Mouse (Mus musculus): Measurements from ENCODE around the gene Ppfibp1. TPM values are rescaled to one million over a fixed set of nuclear protein-coding genes. Genes with fewer than 3 reads are reported as not detected.

The Ppfibp1 gene
- 11.0 and 14.7 TPM in 2 replicates for polyA plus RNA-seq (2021; fragmentation: Nextera tagmentation)
- long read RNA-seq, experiment 1, partial matches to known transcripts, result 19 of 26 reads
- long read RNA-seq, experiment 1, other reads (novel, unspliced or antisense), result 7 of 26 reads
- long read RNA-seq, experiment 2, full-length matches to known transcripts, result 23 of 77 reads
- long read RNA-seq, experiment 2, partial matches to known transcripts, result 16 of 77 reads
- long read RNA-seq, experiment 2, other reads (novel, unspliced or antisense), result 38 of 77 reads

GRCm38 (mm10) chr6:146887958-146888659 lies at the start of gene Ppfibp1:
Gene Ppfibp1 (plus strand): TSS chr6:146888487.

GRCm38 (mm10) chr6:146850050-146850449 lies 38.2 kb upstream of the Ppfibp1 start, which contains the start of gene Smco2:
Gene Smco2 (plus strand): TSS chr6:146850104.

GRCm38 (mm10) chr6:146954258-146954657 lies 66.0 kb downstream of the Ppfibp1 start, which contains the start of gene 1700034J05Rik:
Gene 1700034J05Rik (minus strand): TSS chr6:146954422.

GRCm38 (mm10) chr6:147032303-147032925 lies 144.1 kb downstream of the Ppfibp1 start, which contains the start of gene Rep15:
Gene Rep15 (plus strand): TSS chr6:147032584.

GRCm38 (mm10) chr6:147042291-147043290 lies 154.3 kb downstream of the Ppfibp1 start, which contains the start of gene Mrps35:
Gene Mrps35 (plus strand): TSS chr6:147042764.

Other genes with a start within 250 kb of the Ppfibp1 start
- gene Med21, start 245.9 kb upstream of the Ppfibp1 start, polyA plus RNA-seq (2021; fragmentation: Nextera tagmentation), result 73.1 and 82.9 TPM in 2 replicates
- 29.7 and 32.1 TPM in 2 replicates for gene Tm7sf3, start 245.7 kb upstream of the Ppfibp1 start, polyA plus RNA-seq (2021; fragmentation: Nextera tagmentation)
- gene Stk38l, start 163.5 kb upstream of the Ppfibp1 start, polyA plus RNA-seq (2021; fragmentation: Nextera tagmentation), result 7.8 and 9.9 TPM in 2 replicates
- gene Arntl2, start 92.4 kb upstream of the Ppfibp1 start, polyA plus RNA-seq (2021; fragmentation: Nextera tagmentation), result 0.87 and 1.9 TPM in 2 replicates
- not detected in 2 replicates for gene Smco2, start 38.4 kb upstream of the Ppfibp1 start, polyA plus RNA-seq (2021; fragmentation: Nextera tagmentation)
- not detected in 2 replicates for gene 1700034J05Rik, start 65.9 kb downstream of the Ppfibp1 start, polyA plus RNA-seq (2021; fragmentation: Nextera tagmentation)
- 0.98 and 1.2 TPM in 2 replicates for gene Rep15, start 144.1 kb downstream of the Ppfibp1 start, polyA plus RNA-seq (2021; fragmentation: Nextera tagmentation)
- gene Mrps35, start 154.3 kb downstream of the Ppfibp1 start, polyA plus RNA-seq (2021; fragmentation: Nextera tagmentation), result 116 and 123 TPM in 2 replicates
- gene Mansc4, start 198.5 kb downstream of the Ppfibp1 start, polyA plus RNA-seq (2021; fragmentation: Nextera tagmentation), result 0.54 and 2.7 TPM in 2 replicates
- 6.7 and 7.4 TPM in 2 replicates for gene Klhl42, start 202.9 kb downstream of the Ppfibp1 start, polyA plus RNA-seq (2021; fragmentation: Nextera tagmentation)